Mouse (Mus musculus) macrophage (primary cell): ENCODE data around the gene Rbpms2. TPM values are rescaled to one million over a fixed set of nuclear protein-coding genes. Genes with fewer than 3 reads are reported as not detected.
"Not testable (repeated sequence)": the region's sequence is repeated elsewhere in the genome, so short reads cannot be mapped to it uniquely, and the experiment has no call there.

Experiments used
- H3K27ac ChIP-seq: fragments of 350-480 bp; formaldehyde crosslinking; 2 replicates; pipeline ENCODE4 v1.9.0; 2021
- H3K36me3 ChIP-seq: fragments of 350-480 bp; formaldehyde crosslinking; 2 replicates; pipeline ENCODE4 v1.9.0; 2021; ENCODE audit errors: inconsistent target
- H3K4me3 ChIP-seq: fragments of 350-480 bp; formaldehyde crosslinking; 2 replicates; pipeline ENCODE4 v1.9.0; 2021; ENCODE audit errors: inconsistent target
- H3K79me2 ChIP-seq: fragments of 350-480 bp; formaldehyde crosslinking; 2 replicates; pipeline ENCODE4 v1.9.0; 2021; ENCODE audit errors: inconsistent target
- WGBS: methylation state at CpG from one replicate; pipeline ENCODE4 v1.1.7; 2026; ENCODE audit warnings: inconsistent platforms; ENCODE audit not compliant: missing documents; 5-methylcytosine and 5-hydroxymethylcytosine counted together
- polyA plus RNA-seq: library from polyadenylated mRNA; stranded (reverse); fragments of 250-400 nt; gene quantifications from 3 replicates; pipeline ENCODE4 v1.2.4, GENCODE M21; 2018; ENCODE audit warnings: inconsistent platforms

Gene Rbpms2
- polyA plus RNA-seq, 1 experiment from 2014 or later, result 0.42 TPM

GRCm38 (mm10) chr9:65681634-65681940 lies 52.1 kb downstream of the Rbpms2 start:
- H3K27ac ChIP-seq, result no peak overlapping the region
- no peak overlapping the region for H3K4me3 ChIP-seq
- peaks cover 57% of the 10 kb centered on the region; the same call in 1 of the 2 replicates for H3K79me2 ChIP-seq
- WGBS, result 71% methylated on average over 2 of the region's 2 CpGs
- peaks cover 2% of the 10 kb centered on the region; the same call in 1 of the 2 replicates for H3K36me3 ChIP-seq

GRCm38 (mm10) chr9:65682183-65682582 lies 52.7 kb downstream of the Rbpms2 start:
- WGBS, result 100% methylated on average over 3 of the region's 3 CpGs
- peaks cover 53% of the 10 kb centered on the region; the same call in 1 of the 2 replicates for H3K79me2 ChIP-seq
- H3K4me3 ChIP-seq, result no peak overlapping the region
- H3K27ac ChIP-seq, result no peak overlapping the region
- H3K36me3 ChIP-seq, result peaks cover 7% of the 10 kb centered on the region; the same call in 1 of the 2 replicates

GRCm38 (mm10) chr9:65682994-65683393 lies 53.5 kb downstream of the Rbpms2 start:
- H3K27ac ChIP-seq, result no peak overlapping the region
- peaks cover 45% of the 10 kb centered on the region; the same call in 1 of the 2 replicates for H3K79me2 ChIP-seq
- WGBS, result 42% methylated on average over 1 of the region's 1 CpGs
- H3K36me3 ChIP-seq, result peaks cover 15% of the 10 kb centered on the region; the same call in 1 of the 2 replicates
- H3K4me3 ChIP-seq, result no peak overlapping the region

- H3K27ac ChIP-seq, result no peak overlapping the region
- 60% methylated on average over 2 of the region's 2 CpGs for WGBS
- H3K36me3 ChIP-seq, result peaks cover 22% of the 10 kb centered on the region; the same call in 1 of the 2 replicates
- H3K79me2 ChIP-seq, result peaks cover 28% of the 10 kb centered on the region; the same call in 1 of the 2 replicates
- H3K4me3 ChIP-seq, result no peak overlapping the region
Measured at GRCm38 (mm10) chr9:65684704-65685103, 55.3 kb downstream of the Rbpms2 start.

GRCm38 (mm10) chr9:65689869-65690268 lies 60.4 kb downstream of the Rbpms2 start:
- WGBS, result no CpG with 5 or more reads among the region's 2 CpGs
- not testable (repeated sequence) for H3K27ac ChIP-seq
- H3K36me3 ChIP-seq, result peaks cover 25% of the 10 kb centered on the region; the same call in 1 of the 2 replicates

GRCm38 (mm10) chr9:65692466-65692865 lies 63.0 kb downstream of the Rbpms2 start:
- 77% methylated on average over 3 of the region's 3 CpGs for WGBS
- no peak overlapping the region for H3K4me3 ChIP-seq
- H3K27ac ChIP-seq, result no peak overlapping the region
- H3K36me3 ChIP-seq, result peaks cover 24% of the 10 kb centered on the region; the same call in 1 of the 2 replicates
- no peaks in the 10 kb centered on the region for H3K79me2 ChIP-seq

More at GRCm38 (mm10) chr9:65689869-65690268, 60.4 kb downstream of the Rbpms2 start:
- H3K4me3 ChIP-seq, H3K79me2 ChIP-seq: not testable (repeated sequence)

- Histone ChIP-seq H3K36me3 (peaks cover 18% of the 10 kb centered on the region; the same call in 1 of the 2 replicates), H3K4me3 (no peak overlapping the region), H3K27ac (no peak overlapping the region; the same call in 1 of the 2 replicates), H3K79me2 (no peaks in the 10 kb centered on the region)
- WGBS, result 31% methylated on average over 5 of the region's 5 CpGs
Measured at GRCm38 (mm10) chr9:65692959-65693603, 63.6 kb downstream of the Rbpms2 start.

- WGBS, result 100% methylated on average over 2 of the region's 3 CpGs
- H3K36me3 ChIP-seq, result peaks cover 8% of the 10 kb centered on the region; the same call in 1 of the 2 replicates
- H3K4me3 ChIP-seq, result no peak overlapping the region
- H3K27ac ChIP-seq, result no peak overlapping the region
- no peaks in the 10 kb centered on the region for H3K79me2 ChIP-seq
Measured at GRCm38 (mm10) chr9:65695646-65696045, 66.2 kb downstream of the Rbpms2 start.

- H3K27ac ChIP-seq, result no peak overlapping the region
- no peak overlapping the region for H3K4me3 ChIP-seq
- peaks cover 8% of the 10 kb centered on the region; the same call in 1 of the 2 replicates for H3K36me3 ChIP-seq
- H3K79me2 ChIP-seq, result no peaks in the 10 kb centered on the region
Measured at GRCm38 (mm10) chr9:65696337-65696736, 66.9 kb downstream of the Rbpms2 start.

- Histone ChIP-seq H3K36me3 (peaks cover 8% of the 10 kb centered on the region; the same call in 1 of the 2 replicates), H3K79me2 (no peaks in the 10 kb centered on the region), H3K27ac (no peak overlapping the region), H3K4me3 (no peak overlapping the region)
- 93% methylated on average over 6 of the region's 7 CpGs for WGBS
Measured at GRCm38 (mm10) chr9:65697356-65697755, 67.9 kb downstream of the Rbpms2 start.

- peaks cover 8% of the 10 kb centered on the region; the same call in 1 of the 2 replicates for H3K36me3 ChIP-seq
- no peak overlapping the region for H3K27ac ChIP-seq
- H3K4me3 ChIP-seq, result no peak overlapping the region
- H3K79me2 ChIP-seq, result no peaks in the 10 kb centered on the region
Measured at GRCm38 (mm10) chr9:65697992-65698391, 68.5 kb downstream of the Rbpms2 start.

- WGBS, result 78% methylated on average over 6 of the region's 6 CpGs
- H3K79me2 ChIP-seq, result no peaks in the 10 kb centered on the region
- H3K36me3 ChIP-seq, result peaks cover 5% of the 10 kb centered on the region; the same call in 1 of the 2 replicates
- no peak overlapping the region for H3K4me3 ChIP-seq
- no peak overlapping the region for H3K27ac ChIP-seq
Measured at GRCm38 (mm10) chr9:65700504-65700903, 71.1 kb downstream of the Rbpms2 start.

- no peak overlapping the region for H3K27ac ChIP-seq
- H3K4me3 ChIP-seq, result no peak overlapping the region
- H3K79me2 ChIP-seq, result no peaks in the 10 kb centered on the region
- 94% methylated on average over 9 of the region's 9 CpGs for WGBS
- H3K36me3 ChIP-seq, result no peaks in the 10 kb centered on the region; the same call in 1 of the 2 replicates
Measured at GRCm38 (mm10) chr9:65702286-65702685, 72.8 kb downstream of the Rbpms2 start.

- WGBS, result 97% methylated on average over 7 of the region's 7 CpGs
- Histone ChIP-seq H3K4me3 (no peak overlapping the region), H3K79me2 (no peaks in the 10 kb centered on the region), H3K27ac (no peak overlapping the region), H3K36me3 (no peaks in the 10 kb centered on the region; the same call in 1 of the 2 replicates)
Measured at GRCm38 (mm10) chr9:65703241-65703640, 73.8 kb downstream of the Rbpms2 start.

- H3K79me2 ChIP-seq, result no peaks in the 10 kb centered on the region
- WGBS, result 95% methylated on average over 24 of the region's 24 CpGs
- no peak overlapping the region for H3K27ac ChIP-seq
- H3K4me3 ChIP-seq, result no peak overlapping the region
- H3K36me3 ChIP-seq, result no peaks in the 10 kb centered on the region; the same call in 1 of the 2 replicates
Measured at GRCm38 (mm10) chr9:65703926-65704595, 74.6 kb downstream of the Rbpms2 start.
